Mouse (Mus musculus) E14TG2a.4 (cell line): ENCODE data around the gene Tnfrsf13c.

Experiments
- CTCF ChIP-seq: conservative IDR thresholded peaks from 2 replicates; pipeline ENCODE4 v1.5.1; 2014; ENCODE audit warnings: low read length
- NANOG ChIP-seq: IDR thresholded peaks from 2 replicates; pipeline ENCODE4 v1.6.1; 2014; ENCODE audit warnings: borderline replicate concordance, low read length, mixed read lengths
- POU5F1 ChIP-seq: IDR thresholded peaks from 2 replicates; pipeline ENCODE4 v1.6.1; 2014; ENCODE audit warnings: low read length, borderline replicate concordance

GRCm38 (mm10) chr15:82221104-82221860 lies 2.9 kb downstream of the Tnfrsf13c start:
- TF ChIP-seq CTCF (peak; percentile 71), POU5F1 (no peak), NANOG (no peak)
